Mouse (Mus musculus) thymus, postnatal 36 days (tissue): ENCODE data around the gene 4921509C19Rik.
"Not testable (repeated sequence)": the region's sequence is repeated elsewhere in the genome, so short reads cannot be mapped to it uniquely, and the experiment has no call there.

Source experiments
- DNase-seq, 2 experiments: peaks; one replicate each; pipeline ENCODE4 v3.0.0; 2022; ENCODE audit warnings: mixed read lengths in 2 of 2

Gene 4921509C19Rik

DNA sequence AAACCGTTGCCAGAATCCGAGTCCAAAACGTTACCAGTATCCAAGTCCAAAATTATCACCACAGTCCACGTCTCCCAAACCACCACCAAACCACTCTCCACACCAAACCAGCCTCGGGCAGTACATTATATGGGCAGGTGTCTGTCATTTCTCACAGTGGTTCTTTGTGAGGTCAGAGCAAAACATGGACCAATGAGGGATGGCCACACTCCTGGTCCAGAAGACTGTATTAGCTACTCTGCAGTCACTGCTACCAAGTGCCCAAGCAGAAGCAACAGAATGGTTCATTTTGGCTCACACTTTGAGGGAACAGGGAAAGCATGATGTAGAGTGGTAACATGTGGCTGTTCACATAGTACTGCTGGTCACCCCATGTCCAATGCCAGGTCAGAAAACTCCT, at the start of gene 4921509C19Rik:
TSS of gene 4921509C19Rik (minus strand) at position 101 of the 400 bp plus-strand sequence.
- DNase-seq, result not testable (repeated sequence)

DNA sequence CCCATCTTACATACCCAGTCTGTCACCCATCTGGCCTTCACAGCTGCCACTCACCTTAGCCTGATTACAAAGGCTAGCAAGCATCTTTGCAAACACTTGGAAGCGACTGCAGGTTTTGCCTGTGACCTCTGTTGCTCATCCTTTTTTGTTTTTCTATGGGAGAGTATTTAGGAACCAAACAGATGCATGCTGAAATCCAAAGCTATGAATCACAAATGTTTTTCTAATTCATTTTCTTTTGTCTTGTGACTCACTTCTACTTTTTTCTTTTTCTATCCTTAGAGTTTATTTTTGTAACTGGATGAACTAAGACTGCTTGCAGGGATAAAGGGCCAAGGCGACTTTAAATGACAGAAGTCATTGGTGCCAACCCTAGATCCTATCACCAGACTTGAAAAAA, 49.6 kb upstream of the 4921509C19Rik start:
- no peak for DNase-seq

DNA sequence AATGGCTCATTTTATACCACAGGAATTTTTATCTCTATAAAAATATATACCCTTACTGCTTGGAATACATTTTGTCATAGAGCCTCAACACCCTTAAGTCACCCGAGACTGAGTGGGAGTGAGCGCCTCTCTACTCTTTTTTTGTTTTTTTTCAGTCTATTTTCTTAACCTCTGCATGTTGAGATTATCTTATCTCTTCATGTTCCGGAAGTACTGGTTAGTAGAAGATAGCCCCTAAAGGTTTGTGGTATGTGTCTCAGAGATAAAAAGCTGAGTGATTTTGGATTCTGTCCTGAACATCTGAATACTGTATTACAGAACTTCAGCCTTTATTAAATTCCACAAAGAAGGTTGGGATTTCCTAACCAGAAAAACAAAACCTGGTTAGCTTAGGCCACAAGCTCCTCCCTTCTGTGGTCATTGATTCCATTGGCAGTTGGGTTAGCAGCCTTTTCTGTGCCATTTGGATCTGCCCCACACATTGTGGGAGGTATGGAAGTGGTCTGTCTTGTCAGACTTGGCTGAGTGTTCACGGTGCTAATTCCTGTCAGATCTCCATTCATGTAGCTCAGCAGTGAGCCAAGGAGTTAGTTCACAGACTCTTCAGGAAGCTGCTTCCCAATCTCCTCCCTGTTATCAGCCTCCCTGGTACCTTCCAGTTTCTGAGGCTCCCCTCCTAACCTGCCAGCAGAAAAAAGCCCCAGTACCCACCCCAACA, 48.5 kb upstream of the 4921509C19Rik start:
- DNase-seq, result no peak

DNA sequence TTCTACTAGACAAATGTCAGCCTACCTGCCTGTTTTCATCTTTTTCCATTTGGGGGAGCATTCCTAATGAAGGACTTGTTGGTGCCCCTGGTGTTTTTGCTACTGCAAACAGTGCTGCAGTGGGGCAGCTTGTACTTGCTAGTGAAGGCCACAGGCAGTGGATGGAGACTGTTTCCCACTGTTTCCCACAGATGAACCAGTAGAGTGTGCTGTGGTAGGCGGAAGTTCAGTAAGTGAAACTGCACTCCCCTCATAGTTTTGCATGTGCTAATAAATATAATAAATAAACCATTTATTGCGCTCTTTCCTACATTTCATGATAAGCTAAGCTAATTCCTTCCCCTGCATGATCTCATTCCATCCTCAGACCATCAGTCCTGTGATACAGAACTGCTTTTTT, 43.0 kb upstream of the 4921509C19Rik start:
- DNase-seq, result no peak

DNA sequence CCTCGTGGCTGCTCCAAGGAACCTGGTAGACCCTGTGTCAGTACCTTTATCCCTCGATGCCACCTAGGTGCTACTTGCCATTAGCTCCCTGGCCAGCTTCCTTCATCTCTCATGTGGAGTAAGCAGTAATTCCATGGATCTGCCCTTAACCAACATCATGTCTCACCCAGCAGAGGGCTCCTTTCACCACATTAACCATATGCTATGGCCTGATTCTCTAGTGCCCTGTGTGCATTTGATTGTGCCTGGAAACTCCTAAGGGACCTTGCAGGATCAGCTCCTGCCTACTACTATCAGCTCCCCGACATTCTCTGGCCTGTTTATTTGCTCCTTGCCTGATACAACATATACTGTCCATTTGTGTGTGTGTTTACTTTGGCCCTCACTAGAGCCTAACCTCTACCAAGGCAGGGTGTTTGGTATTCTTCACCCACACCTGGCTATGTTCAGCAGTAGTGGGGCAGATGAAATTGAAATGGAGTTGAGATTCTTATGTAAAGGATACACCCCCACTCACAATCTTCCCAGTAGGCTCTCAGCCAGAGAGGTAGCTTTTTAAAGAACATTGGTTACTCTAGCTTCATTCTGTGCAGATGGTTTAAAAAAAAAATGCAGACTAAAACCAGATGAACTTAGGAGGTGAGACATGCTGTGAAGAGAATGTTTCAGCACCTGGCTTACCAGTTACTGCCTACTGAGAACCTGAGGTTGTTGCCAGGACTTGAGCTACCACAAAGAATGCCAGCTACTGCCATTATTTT, 37.8 kb upstream of the 4921509C19Rik start:
- no peak for DNase-seq

DNA sequence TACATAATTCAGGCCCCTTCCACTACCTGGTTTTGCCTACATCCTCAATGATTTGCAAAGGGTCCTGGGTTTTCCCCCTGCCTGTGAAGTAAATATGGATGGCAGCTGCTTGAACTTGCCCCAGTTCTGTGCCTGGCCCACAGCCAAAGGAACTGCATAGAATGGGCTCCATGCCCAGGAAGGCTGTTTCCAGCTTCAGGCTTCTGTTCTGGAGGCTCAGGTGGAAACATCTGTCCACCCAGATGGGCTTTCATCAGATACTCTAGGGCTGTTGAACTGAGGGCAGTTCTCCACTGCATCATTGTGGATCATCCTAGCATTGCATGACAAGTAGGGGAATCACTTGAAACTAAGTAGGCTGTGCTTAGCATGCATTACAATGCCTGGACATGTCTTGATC, 36.2 kb upstream of the 4921509C19Rik start:
- DNase-seq, result no peak

DNA sequence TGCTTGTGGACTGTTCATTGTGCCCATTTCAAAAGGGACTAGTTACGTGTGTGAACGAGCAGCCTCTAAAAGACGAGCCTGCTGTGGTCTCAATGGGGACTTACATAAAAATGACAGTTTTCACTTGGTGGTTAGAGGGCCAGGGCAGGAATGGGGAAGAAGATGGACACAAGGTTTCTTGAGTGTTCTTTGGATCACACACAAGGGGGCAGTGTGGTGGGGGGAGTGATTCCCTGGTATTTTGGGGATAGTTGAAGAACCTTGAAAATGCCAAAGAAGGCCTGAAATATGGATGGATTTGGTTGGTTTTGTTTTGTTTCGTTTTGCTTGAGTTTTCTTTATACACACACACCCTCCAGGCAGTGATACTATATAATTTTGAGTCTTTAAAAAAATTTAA, 28.3 kb upstream of the 4921509C19Rik start:
- no peak for DNase-seq

DNA sequence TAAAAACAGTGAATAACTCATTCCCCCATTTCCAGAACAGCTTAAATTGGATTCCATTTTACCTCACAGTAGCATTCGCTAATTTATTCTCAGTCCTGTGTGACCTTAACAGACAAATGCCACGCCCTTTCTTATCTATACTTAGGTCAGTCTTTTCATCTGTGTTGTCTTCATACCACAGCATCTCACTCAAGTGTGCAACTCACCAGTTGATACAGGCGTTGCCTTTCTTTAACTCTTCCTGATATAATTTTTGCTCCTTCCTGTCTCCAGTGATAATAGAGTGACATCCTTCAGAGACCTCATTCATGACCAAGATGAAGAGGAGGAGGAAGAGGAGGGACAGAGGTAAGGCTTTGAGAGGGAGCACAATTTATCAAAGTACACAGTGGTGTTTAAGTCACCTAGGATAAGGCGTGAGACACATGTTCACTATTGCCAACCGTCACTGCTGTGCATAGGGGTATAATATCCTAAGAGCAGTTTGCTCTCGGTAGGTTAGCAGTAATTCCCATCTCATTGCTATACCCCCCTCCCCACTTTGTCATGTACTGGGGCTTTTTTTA, 24.6 kb upstream of the 4921509C19Rik start:
- no peak for DNase-seq

DNA sequence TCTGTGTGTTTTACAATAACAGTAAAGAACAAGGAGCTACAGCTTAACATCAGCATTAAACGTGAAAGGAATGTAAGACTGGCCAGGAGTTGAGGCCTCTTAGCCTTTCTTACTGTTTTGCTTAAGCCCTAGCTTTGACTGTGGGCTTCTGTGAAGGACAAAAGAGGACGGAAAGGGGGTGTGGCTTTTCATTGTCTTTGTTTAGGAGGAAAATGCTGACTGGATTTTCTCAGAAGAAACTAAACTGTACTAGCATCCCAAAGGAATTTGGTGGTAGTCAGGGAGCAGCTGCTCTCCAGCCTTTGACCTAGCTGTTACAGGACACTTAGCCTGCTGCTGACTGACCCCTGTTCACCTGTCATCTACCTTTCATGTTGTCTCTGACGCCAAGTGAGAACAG, 22.4 kb upstream of the 4921509C19Rik start:
- no peak for DNase-seq

DNA sequence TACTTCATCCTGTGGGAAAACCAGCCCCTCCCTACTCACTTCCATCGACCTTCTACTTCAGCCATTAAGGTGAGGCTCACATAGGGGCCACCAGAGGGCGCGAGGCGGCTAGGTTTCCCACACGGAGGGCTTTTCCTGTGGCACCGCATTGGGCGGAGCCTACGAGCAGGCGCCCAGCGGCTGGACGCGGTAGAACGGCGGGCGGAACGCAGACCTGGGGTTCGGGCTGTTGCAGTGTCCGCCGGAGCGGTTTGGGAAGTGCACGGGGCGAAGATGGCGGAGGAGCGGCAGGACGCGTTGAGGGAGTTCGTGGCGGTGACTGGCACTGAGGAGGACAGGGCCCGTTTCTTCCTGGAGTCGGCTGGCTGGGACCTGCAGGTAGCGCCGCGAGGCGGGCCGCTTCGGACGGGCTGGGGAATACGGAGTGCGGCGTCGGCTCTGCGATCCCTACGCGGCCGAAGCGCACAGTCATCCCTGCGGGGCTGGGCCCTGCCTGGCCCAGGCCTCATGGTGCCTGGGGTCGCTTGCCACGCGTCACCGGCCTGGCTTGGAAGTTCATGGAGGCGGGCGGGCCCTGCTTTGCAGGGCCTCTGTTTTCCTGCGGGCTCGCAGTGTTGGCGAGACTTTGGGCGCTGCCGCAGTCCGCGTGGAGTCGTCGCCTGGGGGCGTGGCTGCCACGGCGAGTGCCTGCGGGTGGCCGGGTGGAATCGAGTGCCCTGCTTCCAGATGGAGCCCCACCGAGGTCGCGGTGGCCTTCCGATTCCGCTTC, 18.3 kb upstream of the 4921509C19Rik start, which contains the start of gene Nsfl1c:
TSS of gene Nsfl1c (plus strand) at position 148 of the 769 bp plus-strand sequence.
- peak; percentile 91 to 94 for DNase-seq

DNA sequence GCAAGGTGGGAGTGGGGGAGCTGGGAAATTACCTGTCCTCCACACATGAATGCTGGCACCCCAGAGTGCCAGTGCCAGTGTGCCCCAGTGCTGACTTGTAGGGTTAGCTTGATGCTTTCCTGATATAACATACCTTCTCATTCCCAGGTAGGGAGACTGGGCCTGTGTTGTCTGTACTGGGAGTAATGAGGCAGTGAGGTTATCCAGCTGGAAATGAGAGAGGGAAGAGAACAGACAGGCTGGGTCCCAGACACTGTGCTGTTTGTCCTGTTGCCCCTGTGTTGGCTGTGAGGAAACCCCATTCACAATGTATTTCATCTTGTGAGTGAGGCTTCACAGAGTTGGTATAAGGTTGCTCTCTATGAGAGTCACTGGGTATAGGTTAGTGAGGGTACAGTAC, 10.5 kb upstream of the 4921509C19Rik start:
- DNase-seq, result no peak

DNA sequence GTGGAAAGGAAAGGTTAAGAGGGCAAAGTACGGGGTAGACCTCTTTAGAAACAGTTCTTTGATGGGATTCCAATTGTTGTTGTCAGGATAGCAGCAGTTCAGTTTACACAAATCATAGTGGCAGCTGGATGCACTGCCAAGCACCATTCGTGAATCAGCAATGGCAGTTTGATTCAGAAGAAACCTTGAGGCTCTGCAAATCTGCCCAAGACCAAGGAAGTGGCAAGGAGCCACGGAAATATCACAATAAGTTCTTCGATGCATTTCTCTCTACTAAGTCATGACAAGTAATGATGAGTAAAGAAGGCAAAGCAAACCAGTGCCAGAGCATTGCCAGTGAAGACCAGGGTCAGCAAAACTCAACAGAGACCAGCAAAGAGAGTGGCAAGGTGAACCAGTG, 41.0 kb downstream of the 4921509C19Rik start:
- DNase-seq, result not testable (repeated sequence)

DNA sequence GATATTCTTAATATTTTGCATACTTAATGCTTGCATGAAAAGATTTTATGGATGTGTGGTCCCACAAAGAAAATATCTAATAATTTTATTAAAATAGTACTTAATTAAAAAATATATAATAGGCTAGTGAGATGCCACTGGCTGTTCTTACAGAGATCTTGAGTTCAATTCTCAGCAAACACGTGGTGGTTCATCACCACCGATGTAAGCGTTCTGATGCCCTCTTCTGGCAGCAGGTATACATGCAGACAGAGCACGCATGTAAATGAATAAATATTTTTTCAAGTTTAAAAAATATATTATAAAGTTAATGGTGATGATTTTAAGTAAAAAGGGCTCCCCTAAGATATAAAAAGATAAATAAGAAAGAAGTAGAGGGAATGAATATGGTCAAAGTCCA, 41.8 kb downstream of the 4921509C19Rik start:
- not testable (repeated sequence) for DNase-seq
